ENCODE assay signal across 25 mouse cellular contexts in genomic region chr9:89197509-89197908, GRCm38 (mm10). TPM values are rescaled to one million over a fixed set of nuclear protein-coding genes. Genes with fewer than 3 reads are reported as not detected.
DNase-seq lines count a peak whose midpoint lies in the region; ATAC-seq and TF ChIP-seq lines count a peak whose summit lies in the region.
"Not testable (repeated sequence)": the region's sequence is repeated elsewhere in the genome, so short reads cannot be mapped to it uniquely, and the experiment has no call there.
"Had no signal": no experiment of that assay in that cellular context is flagged by ENCODE, and none has a peak within 500 bp of the region (broad histone marks: within the 10 kb centered on the region; RNA-seq: fewer than 3 reads in every experiment).

No protein-coding gene starts in this region.

- TF ChIP-seq CTCF in lung, embryonic 14.5 days (IDR thresholded peaks at IDR 0.05; ENCODE audit: low read depth); lung, postnatal 0 days (IDR thresholded peaks at IDR 0.05): not testable (repeated sequence)

- H3K36me3 ChIP-seq in intestine, embryonic 15.5 days; kidney, embryonic 16.5 days (ENCODE audit: insufficient read depth, low read length); lung, embryonic 14.5 days (ENCODE audit: insufficient read depth); lung, postnatal 0 days (ENCODE audit: insufficient read depth, low read length): not testable (repeated sequence)

- H3K27me3 ChIP-seq in intestine, embryonic 15.5 days (replicated peaks); kidney, embryonic 16.5 days (ENCODE audit: insufficient read depth, low read length); lung, embryonic 14.5 days (ENCODE audit: insufficient read depth, low read length); lung, postnatal 0 days (replicated peaks; ENCODE audit: insufficient read depth, low read length): not testable (repeated sequence)

- TF ChIP-seq EP300 in lung, postnatal 0 days (IDR thresholded peaks at IDR 0.05): peak; percentile 56

- not testable (repeated sequence) for H3K4me2 ChIP-seq in intestine, embryonic 15.5 days (replicated peaks); kidney, embryonic 16.5 days (replicated peaks; ENCODE audit: low read depth, low read length); lung, embryonic 14.5 days; lung, postnatal 0 days (replicated peaks; ENCODE audit: low read depth, low read length)

- not testable (repeated sequence) for H3K27ac ChIP-seq in intestine, embryonic 15.5 days; kidney, embryonic 16.5 days (ENCODE audit: low read length); lung, embryonic 14.5 days (ENCODE audit: low read depth); lung, postnatal 0 days (ENCODE audit: low read length)

- H3K9me3 ChIP-seq in intestine, embryonic 15.5 days; kidney, embryonic 16.5 days (ENCODE audit: low read length); lung, embryonic 14.5 days (ENCODE audit: low read depth, low read length); lung, postnatal 0 days (ENCODE audit: low read length): not testable (repeated sequence)

- 44% methylated on average over 1 of the region's 1 CpGs for WGBS in intestine, embryonic 15.5 days
- 88% methylated on average over 1 of the region's 1 CpGs for WGBS in kidney, embryonic 16.5 days
- WGBS in lung, embryonic 14.5 days: no CpG with 5 or more reads among the region's 1 CpGs
- WGBS in lung, postnatal 0 days: 64% methylated on average over 1 of the region's 1 CpGs

- not testable (repeated sequence) for H3K4me1 ChIP-seq in intestine, embryonic 15.5 days (replicated peaks); kidney, embryonic 16.5 days (ENCODE audit: insufficient read depth, low read length); lung, embryonic 14.5 days (ENCODE audit: insufficient read depth); lung, postnatal 0 days (ENCODE audit: insufficient read depth, low read depth, low read length)

- ATAC-seq in common myeloid progenitor, adult 5-6 weeks (replicated peaks; ENCODE audit: low read depth, poor library complexity, severe bottlenecking): peak; percentile 13; the same call in 1 of the 2 replicates
- ATAC-seq in intestine, embryonic 15.5 days: peak; percentile 85
- ATAC-seq in kidney, embryonic 16.5 days (ENCODE audit: low FRiP score, low TSS enrichment): peak; percentile 42; the same call in 1 of the 2 replicates
- ATAC-seq in lung, embryonic 14.5 days (ENCODE audit: insufficient read depth): peak; percentile 97
- ATAC-seq in lung, postnatal 0 days: peak; percentile 93
- peak; percentile 19 for ATAC-seq in megakaryocyte progenitor cell, adult 5-6 weeks (replicated peaks; ENCODE audit: poor library complexity)

- H3K9ac ChIP-seq in intestine, embryonic 15.5 days; kidney, embryonic 16.5 days (replicated peaks; ENCODE audit: low read length); lung, embryonic 14.5 days; lung, postnatal 0 days (replicated peaks; ENCODE audit: low read depth): not testable (repeated sequence)

- H3K4me3 ChIP-seq in intestine, embryonic 15.5 days (replicated peaks); kidney, embryonic 16.5 days (ENCODE audit: low read length); lung, embryonic 14.5 days (ENCODE audit: low read depth, low read length); lung, postnatal 0 days (ENCODE audit: low read depth, low read length): not testable (repeated sequence)

- peak; percentile 56 for DNase-seq in lung, embryonic 14.5 days
- peak; percentile 77 for DNase-seq in lung, postnatal 0 days (ENCODE audit: low spot score)
- DNase-seq in lung, postnatal 25 days (ENCODE audit: low spot score): peak; percentile 85

RNA-seq across cellular contexts. Expression of gene Bcl2a1b, which starts 1.5 kb away (rescaled TPM):
- total RNA-seq in common myeloid progenitor, adult 5-6 weeks (2017): 1.6 TPM in 1 of 2 replicates, not detected in the other
- 4.6 and 5.6 TPM in 2 replicates for polyA plus RNA-seq in intestine, embryonic 15.5 days (2015; fragmentation: Nextera tagmentation; extraction: Ambion mirVana)
- polyA plus RNA-seq in kidney, embryonic 16.5 days (2015; fragmentation: Nextera tagmentation; extraction: Ambion mirVana): 1.0 and 1.2 TPM in 2 replicates
- polyA plus RNA-seq in lung, embryonic 14.5 days (2014; fragmentation: Nextera tagmentation; extraction: Ambion mirVana): 4.3 and 4.6 TPM in 2 replicates
- polyA plus RNA-seq in lung, postnatal 0 days (2015; fragmentation: Nextera tagmentation; extraction: Ambion mirVana): 54.2 and 55.1 TPM in 2 replicates
- total RNA-seq in megakaryocyte progenitor cell, adult 5-6 weeks (2015): 0.90 TPM in 1 of 2 replicates, not detected in the other
- total RNA-seq in megakaryocyte progenitor cell, adult 5-6 weeks (2017): 0.83 and 1.3 TPM in 2 replicates
- total RNA-seq: gastrocnemius, adult 8-10 months; gastrocnemius, postnatal 25 days; MEL had no signal
- polyA plus RNA-seq: forebrain, embryonic 12.5 days; heart, embryonic 10.5 days had no signal

RNA-seq across cellular contexts. Expression of gene Gm29094, which starts 1.7 kb away (rescaled TPM):
- not detected in 2 replicates for total RNA-seq in common myeloid progenitor, adult 5-6 weeks (2017)
- 1.1 and 1.8 TPM in 2 replicates for polyA plus RNA-seq in intestine, embryonic 15.5 days (2015; fragmentation: Nextera tagmentation; extraction: Ambion mirVana)
- polyA plus RNA-seq in kidney, embryonic 16.5 days (2015; fragmentation: Nextera tagmentation; extraction: Ambion mirVana): 0.66 TPM in 1 of 2 replicates, not detected in the other
- 2.0 TPM in 1 of 2 replicates, not detected in the other for polyA plus RNA-seq in lung, embryonic 14.5 days (2014; fragmentation: Nextera tagmentation; extraction: Ambion mirVana)
- 3.8 and 4.4 TPM in 2 replicates for polyA plus RNA-seq in lung, postnatal 0 days (2015; fragmentation: Nextera tagmentation; extraction: Ambion mirVana)
- total RNA-seq in megakaryocyte progenitor cell, adult 5-6 weeks (2015): 1.1 TPM in 1 of 2 replicates, not detected in the other
- total RNA-seq in megakaryocyte progenitor cell, adult 5-6 weeks (2017): not detected in 2 replicates
- total RNA-seq: adrenal gland, adult 2 months; adrenal gland, postnatal 14 days; adrenal gland, postnatal 4 days; gastrocnemius, adult 8-10 months; gastrocnemius, postnatal 25 days; MEL had no signal
- polyA plus RNA-seq: adrenal gland, adult 2 months; cerebellum, adult 2 months; cortical plate, adult 2 months; embryonic facial prominence, embryonic 10.5 days; embryonic facial prominence, embryonic 13.5 days; erythroblast, embryonic 14.5 days; gonadal fat pad, adult 2 months; heart, adult 2 months; heart, embryonic 10.5 days; heart, embryonic 13.5 days; hindbrain, embryonic 11.5 days; hindbrain, embryonic 14.5 days had no signal

RNA-seq across cellular contexts. Expression of gene Mthfs, which starts 13.0 kb away (rescaled TPM):
- total RNA-seq in common myeloid progenitor, adult 5-6 weeks (2017): 7.7 and 37.3 TPM in 2 replicates
- 31.0 and 33.3 TPM in 2 replicates for polyA plus RNA-seq in intestine, embryonic 15.5 days (2015; fragmentation: Nextera tagmentation; extraction: Ambion mirVana)
- 27.7 and 28.2 TPM in 2 replicates for polyA plus RNA-seq in kidney, embryonic 16.5 days (2015; fragmentation: Nextera tagmentation; extraction: Ambion mirVana)
- 22.4 and 23.4 TPM in 2 replicates for polyA plus RNA-seq in lung, embryonic 14.5 days (2014; fragmentation: Nextera tagmentation; extraction: Ambion mirVana)
- polyA plus RNA-seq in lung, postnatal 0 days (2015; fragmentation: Nextera tagmentation; extraction: Ambion mirVana): 38.3 and 42.6 TPM in 2 replicates
- 23.7 and 28.5 TPM in 2 replicates for total RNA-seq in megakaryocyte progenitor cell, adult 5-6 weeks (2015)
- total RNA-seq in megakaryocyte progenitor cell, adult 5-6 weeks (2017): 12.5 and 13.8 TPM in 2 replicates

Comparison
In these comparisons a context has a peak if more than half of its experiments do, and no peak if none do; other contexts are left out.
1. ATAC-seq: peak in every context shown above with its lines; median percentile 97 in lung, embryonic 14.5 days; 93 in lung, postnatal 0 days; 85 in intestine, embryonic 15.5 days; 42 in kidney, embryonic 16.5 days; 19 in megakaryocyte progenitor cell, adult 5-6 weeks; 13 in common myeloid progenitor, adult 5-6 weeks.